In the genomic region with DNA sequence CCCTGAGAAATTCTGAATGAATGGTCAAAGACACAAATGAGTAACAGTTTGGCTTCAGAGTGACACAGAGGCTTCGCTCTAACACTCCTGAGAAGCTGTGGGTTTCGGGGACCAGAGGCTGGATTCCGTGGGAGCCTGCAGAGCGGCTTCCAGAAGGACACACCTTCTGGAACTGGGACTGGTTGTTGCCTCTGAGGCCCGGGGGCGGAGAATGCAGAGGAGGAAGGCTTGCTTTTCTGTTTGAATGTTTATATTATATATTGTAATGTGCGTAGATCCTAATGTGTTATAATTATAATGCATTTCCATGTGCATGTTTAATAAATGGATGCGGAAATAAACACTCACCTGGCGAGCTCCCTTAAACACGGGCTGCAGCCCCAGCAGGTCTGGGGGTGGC, we compare ENCODE assay signal across 12 mouse cellular contexts. TPM values are rescaled to one million over a fixed set of nuclear protein-coding genes. Genes with fewer than 3 reads are reported as not detected.
A peak's percentile ranks its signal among the peaks of the same experiment; 100 is the strongest.
DNase-seq lines count a peak whose midpoint lies in the region; ATAC-seq and TF ChIP-seq lines count a peak whose summit lies in the region.
"Had no signal": no experiment of that assay in that cellular context is flagged by ENCODE, and none has a peak within 500 bp of the region (broad histone marks: within the 10 kb centered on the region; RNA-seq: fewer than 3 reads in every experiment).

No protein-coding gene starts in this region.

- H3K27me3 ChIP-seq in kidney, postnatal 0 days (ENCODE audit: insufficient read depth, low read length) = no peaks in the 10 kb centered on the region
- H3K27me3 ChIP-seq in embryonic facial prominence, embryonic 15.5 days = no peaks in the 10 kb centered on the region
- H3K27me3 ChIP-seq in hindbrain, embryonic 13.5 days = peaks cover 13% of the 10 kb centered on the region
- no peaks in the 10 kb centered on the region for H3K27me3 ChIP-seq in midbrain, embryonic 14.5 days (ENCODE audit: control insufficient read depth, insufficient read depth, low read length)

- no peak overlapping the region for H3K4me3 ChIP-seq in kidney, postnatal 0 days (replicated peaks; ENCODE audit: low read depth, low read length)
- H3K4me3 ChIP-seq in embryonic facial prominence, embryonic 15.5 days (replicated peaks) = peak overlapping the region; percentile 14; the same call in 1 of the 2 replicates
- peak overlapping the region; percentile 27; the same call in 1 of the 2 replicates for H3K4me3 ChIP-seq in hindbrain, embryonic 13.5 days
- no peak overlapping the region for H3K4me3 ChIP-seq in midbrain, embryonic 14.5 days (replicated peaks; ENCODE audit: low read depth, low read length)
- H3K4me3 ChIP-seq: myocyte had no signal

- H3K4me1 ChIP-seq in kidney, postnatal 0 days (replicated peaks; ENCODE audit: insufficient read depth, low read length) = no peaks in the 10 kb centered on the region
- H3K4me1 ChIP-seq in embryonic facial prominence, embryonic 15.5 days = peaks cover 12% of the 10 kb centered on the region; the same call in 1 of the 2 replicates
- H3K4me1 ChIP-seq in hindbrain, embryonic 13.5 days (replicated peaks) = peaks cover 16% of the 10 kb centered on the region
- H3K4me1 ChIP-seq in midbrain, embryonic 14.5 days (ENCODE audit: control insufficient read depth, insufficient read depth, low read length) = 0 out of 2 replicates have a peak, but pooled peaks cover 8% of the 10 kb centered on the region

- no peak for ATAC-seq in kidney, postnatal 0 days (replicated peaks; ENCODE audit: low FRiP score, low read depth)
- ATAC-seq in embryonic facial prominence, embryonic 15.5 days (ENCODE audit: insufficient number of reproducible peaks, low FRiP score, low TSS enrichment, low read depth) = no peak
- no peak for ATAC-seq in hindbrain, embryonic 13.5 days (ENCODE audit: low FRiP score)
- ATAC-seq in midbrain, embryonic 14.5 days (ENCODE audit: low FRiP score, low TSS enrichment) = no peak

- no peaks in the 10 kb centered on the region for H3K9me3 ChIP-seq in kidney, postnatal 0 days (replicated peaks; ENCODE audit: low read length)
- 0 out of 2 replicates have a peak, but pooled peaks cover 3% of the 10 kb centered on the region for H3K9me3 ChIP-seq in embryonic facial prominence, embryonic 15.5 days (replicated peaks)
- peaks cover 4% of the 10 kb centered on the region; the same call in 1 of the 2 replicates for H3K9me3 ChIP-seq in hindbrain, embryonic 13.5 days
- no peaks in the 10 kb centered on the region for H3K9me3 ChIP-seq in midbrain, embryonic 14.5 days (ENCODE audit: control insufficient read depth, low read length)

- H3K27ac ChIP-seq in kidney, postnatal 0 days = no peak overlapping the region
- H3K27ac ChIP-seq in embryonic facial prominence, embryonic 15.5 days (replicated peaks) = no peak overlapping the region; the same call in 1 of the 2 replicates
- no peak overlapping the region for H3K27ac ChIP-seq in hindbrain, embryonic 13.5 days
- H3K27ac ChIP-seq in midbrain, embryonic 14.5 days (replicated peaks; ENCODE audit: low read depth, low read length) = no peak overlapping the region

- H3K4me2 ChIP-seq in kidney, postnatal 0 days (ENCODE audit: low read length) = peak overlapping the region; percentile 31; the same call in 1 of the 2 replicates
- H3K4me2 ChIP-seq in embryonic facial prominence, embryonic 15.5 days (replicated peaks) = peak overlapping the region; percentile 34
- peak overlapping the region; percentile 43; the same call in 1 of the 2 replicates for H3K4me2 ChIP-seq in hindbrain, embryonic 13.5 days
- H3K4me2 ChIP-seq in midbrain, embryonic 14.5 days (ENCODE audit: low read length) = peak overlapping the region; percentile 41

- no peak overlapping the region for H3K9ac ChIP-seq in kidney, postnatal 0 days (ENCODE audit: low read depth, low read length)
- H3K9ac ChIP-seq in embryonic facial prominence, embryonic 15.5 days = no peak overlapping the region
- peak overlapping the region; percentile 43 for H3K9ac ChIP-seq in hindbrain, embryonic 13.5 days
- no peak overlapping the region for H3K9ac ChIP-seq in midbrain, embryonic 14.5 days (replicated peaks; ENCODE audit: low read length)

- H3K36me3 ChIP-seq in kidney, postnatal 0 days (ENCODE audit: insufficient read depth, low read length) = no peaks in the 10 kb centered on the region
- no peaks in the 10 kb centered on the region for H3K36me3 ChIP-seq in embryonic facial prominence, embryonic 15.5 days
- no peaks in the 10 kb centered on the region for H3K36me3 ChIP-seq in hindbrain, embryonic 13.5 days
- H3K36me3 ChIP-seq in midbrain, embryonic 14.5 days (ENCODE audit: control insufficient read depth, insufficient read depth, low read length) = no peaks in the 10 kb centered on the region

- no peak for TF ChIP-seq CTCF in kidney, postnatal 0 days (IDR thresholded peaks at IDR 0.05; ENCODE audit: low read depth)

- DNase-seq in kidney, postnatal 0 days (ENCODE audit: low spot score) = no peak
- no peak for DNase-seq in kidney, postnatal 14 days
- no peak for DNase-seq in midbrain, embryonic 14.5 days
- no peak for DNase-seq in B cell, adult 2 months
- DNase-seq in embryo, embryonic 10.5 days (ENCODE audit: low spot score) = no peak
- no peak for DNase-seq in urinary bladder, adult 2 months (ENCODE audit: low spot score)
- DNase-seq: cerebellum, postnatal 14 days; spleen, adult 18-20 months had no signal

- WGBS in kidney, postnatal 0 days = 47% methylated on average over 10 of the region's 10 CpGs
- 39% methylated on average over 10 of the region's 10 CpGs for WGBS in embryonic facial prominence, embryonic 15.5 days
- WGBS in hindbrain, embryonic 13.5 days = 54% methylated on average over 10 of the region's 10 CpGs
- WGBS in midbrain, embryonic 14.5 days = 56% methylated on average over 10 of the region's 10 CpGs

RNA-seq across cellular contexts. Expression of a gene that starts 15.7 kb away (rescaled TPM):
- polyA plus RNA-seq in kidney, postnatal 0 days (2015; fragmentation: Nextera tagmentation; extraction: Ambion mirVana) = 50.9 and 53.9 TPM in 2 replicates
- polyA plus RNA-seq in embryonic facial prominence, embryonic 15.5 days (2015; fragmentation: Nextera tagmentation; extraction: Ambion mirVana) = 113 and 117 TPM in 2 replicates
- 231 and 245 TPM in 2 replicates for polyA plus RNA-seq in hindbrain, embryonic 13.5 days (2015; fragmentation: Nextera tagmentation; extraction: Ambion mirVana)
- 225 and 226 TPM in 2 replicates for polyA plus RNA-seq in midbrain, embryonic 14.5 days (2014; fragmentation: Nextera tagmentation; extraction: Ambion mirVana)
- polyA plus RNA-seq in urinary bladder, adult 2 months (2012; rRNA removed) = 76.7 and 90.3 TPM in 2 replicates

RNA-seq across cellular contexts. Expression of a gene that starts 33.9 kb away (rescaled TPM):
- polyA plus RNA-seq in kidney, postnatal 0 days (2015; fragmentation: Nextera tagmentation; extraction: Ambion mirVana) = 0.11 TPM in 1 of 2 replicates, not detected in the other
- 0.14 and 0.15 TPM in 2 replicates for polyA plus RNA-seq in embryonic facial prominence, embryonic 15.5 days (2015; fragmentation: Nextera tagmentation; extraction: Ambion mirVana)
- polyA plus RNA-seq in hindbrain, embryonic 13.5 days (2015; fragmentation: Nextera tagmentation; extraction: Ambion mirVana) = not detected in 2 replicates
- 0.23 TPM in 1 of 2 replicates, not detected in the other for polyA plus RNA-seq in midbrain, embryonic 14.5 days (2014; fragmentation: Nextera tagmentation; extraction: Ambion mirVana)
- polyA plus RNA-seq in urinary bladder, adult 2 months (2012; rRNA removed) = 0.04 and 0.07 TPM in 2 replicates
- polyA plus RNA-seq: liver, adult 2 months had no signal

RNA-seq across cellular contexts. Expression of a gene that starts 45.1 kb away (rescaled TPM):
- polyA plus RNA-seq in kidney, postnatal 0 days (2015; fragmentation: Nextera tagmentation; extraction: Ambion mirVana) = 41.6 and 54.9 TPM in 2 replicates
- 168 and 178 TPM in 2 replicates for polyA plus RNA-seq in embryonic facial prominence, embryonic 15.5 days (2015; fragmentation: Nextera tagmentation; extraction: Ambion mirVana)
- 12.5 TPM in 2 replicates for polyA plus RNA-seq in hindbrain, embryonic 13.5 days (2015; fragmentation: Nextera tagmentation; extraction: Ambion mirVana)
- 5.4 and 7.1 TPM in 2 replicates for polyA plus RNA-seq in midbrain, embryonic 14.5 days (2014; fragmentation: Nextera tagmentation; extraction: Ambion mirVana)
- polyA plus RNA-seq in urinary bladder, adult 2 months (2012; rRNA removed) = 48.5 and 54.9 TPM in 2 replicates

Comparison
In these comparisons a context has a peak if more than half of its experiments do, and no peak if none do; other contexts are left out.
1. H3K4me3 ChIP-seq: peak in embryonic facial prominence, embryonic 15.5 days (single experiment) and hindbrain, embryonic 13.5 days (single experiment); none in kidney, postnatal 0 days (single experiment) and midbrain, embryonic 14.5 days (single experiment).
2. Peak in every context shown above with its lines, with median percentiles within 50 percentile points of each other: H3K4me2 ChIP-seq.